Mouse (Mus musculus): Measurements from ENCODE around the gene Lrba.

Gene Lrba

DNA sequence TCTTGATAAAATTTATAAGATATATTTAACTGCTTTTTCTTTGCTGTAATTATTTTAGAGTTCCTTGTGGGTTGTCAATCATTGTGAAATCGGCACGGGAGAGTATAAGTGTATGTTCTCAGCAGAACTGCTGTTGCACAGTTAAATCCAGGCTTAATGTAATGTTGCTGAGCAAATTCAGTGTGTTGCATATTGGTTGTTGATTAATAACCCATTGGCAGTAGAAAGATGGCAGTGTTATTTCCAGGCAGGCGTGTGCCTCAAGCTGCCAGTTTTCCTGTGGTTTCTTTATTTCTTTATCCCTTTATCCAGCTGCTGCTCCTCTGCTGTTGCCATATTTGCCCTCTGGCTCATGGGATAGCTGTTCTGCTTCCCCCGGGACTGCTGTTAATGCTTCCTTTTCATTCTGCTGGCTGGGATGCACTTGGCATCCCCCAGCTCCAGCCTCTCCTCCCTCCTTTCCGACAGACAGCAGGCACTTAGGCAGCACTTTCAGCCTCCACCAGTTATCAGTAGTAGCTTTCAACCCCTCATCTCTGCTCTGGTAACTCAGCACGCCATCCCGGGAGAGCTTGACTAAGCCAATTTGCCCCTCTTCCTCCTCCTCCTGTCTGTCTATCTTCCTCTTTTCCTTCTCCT, 463.2 kb downstream of the Lrba start:
- no peak for DNase-seq (ENCODE audit: low spot score)

DNA sequence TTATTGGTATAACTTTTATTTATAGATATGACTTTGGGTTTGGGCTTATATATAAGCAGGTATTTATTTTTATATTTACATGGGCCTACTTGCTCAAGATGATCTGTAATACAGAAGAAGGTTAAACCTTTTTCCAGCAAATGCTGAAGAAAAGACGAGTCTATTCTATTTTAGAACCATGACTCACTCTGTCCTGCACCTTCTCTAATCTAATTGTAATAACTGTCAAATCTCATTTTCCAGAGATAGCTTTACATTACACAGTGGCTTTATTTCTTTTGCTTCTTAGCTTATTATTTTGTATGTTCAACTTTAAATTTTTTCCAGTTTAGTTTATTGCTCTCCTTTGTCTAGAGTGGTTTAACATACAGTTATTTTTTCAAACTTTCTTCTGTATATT, 464.0 kb downstream of the Lrba start:
- DNase-seq (ENCODE audit: low spot score), result no peak

DNA sequence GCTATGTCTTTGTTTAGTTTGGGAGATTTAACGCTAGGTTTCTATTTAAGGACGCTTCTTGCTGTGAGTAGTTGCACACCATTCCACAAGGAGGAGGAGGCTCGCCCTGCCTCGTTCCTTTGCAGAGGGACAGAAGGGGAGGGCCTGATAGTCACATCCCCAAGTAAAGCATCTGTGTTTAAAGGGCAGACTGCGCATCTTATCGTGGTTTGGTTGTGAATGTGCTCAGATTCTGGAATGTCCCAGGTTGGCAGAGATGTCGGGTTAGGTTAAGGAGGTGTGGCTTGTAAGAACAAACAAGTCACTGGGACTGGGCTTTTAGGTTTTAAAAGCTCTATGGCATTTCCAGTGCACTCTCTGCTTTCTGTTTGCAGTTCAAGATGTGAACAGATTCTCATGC, 464.8 kb downstream of the Lrba start:
- DNase-seq (ENCODE audit: low spot score), result no peak

DNA sequence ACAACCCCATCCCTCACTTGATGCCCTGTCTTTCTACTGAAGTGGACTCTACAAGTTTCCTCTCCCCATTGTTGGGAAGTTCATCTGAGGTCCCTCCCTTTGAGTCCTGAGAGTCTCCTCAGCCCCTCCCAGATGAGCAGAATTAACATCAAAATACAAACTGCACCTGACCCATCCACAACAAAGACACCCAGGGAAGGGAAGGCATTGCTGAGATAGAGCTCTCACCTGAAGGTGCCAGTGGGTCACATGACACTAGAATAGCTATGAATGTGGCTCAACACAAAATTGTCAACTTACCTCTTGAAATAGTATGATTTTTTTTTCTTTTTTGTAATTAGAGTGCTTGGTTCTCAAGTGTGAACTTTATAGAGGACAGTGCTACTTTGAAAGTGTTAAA, 468.3 kb downstream of the Lrba start:
- no peak for DNase-seq (ENCODE audit: low spot score)

DNA sequence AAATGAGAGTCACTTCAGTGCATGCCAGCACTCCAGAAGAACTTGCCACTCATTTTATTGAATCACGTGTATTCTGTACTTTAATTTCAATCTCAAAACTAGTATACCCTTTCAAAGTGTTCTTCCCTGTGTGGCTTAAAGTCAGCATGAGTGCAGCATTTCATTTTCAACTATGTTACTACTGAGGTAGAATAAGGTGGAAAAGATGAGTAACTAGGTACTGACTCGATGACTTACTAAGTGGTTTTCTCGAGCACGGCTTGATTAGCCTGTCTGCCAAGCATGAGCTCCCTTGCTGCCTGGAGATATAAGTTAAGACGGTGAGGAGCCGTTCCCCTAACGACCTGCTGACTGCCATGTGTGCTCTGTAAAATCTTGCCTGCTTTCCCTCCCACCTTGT, 469.1 kb downstream of the Lrba start:
- DNase-seq (ENCODE audit: low spot score), result no peak

DNA sequence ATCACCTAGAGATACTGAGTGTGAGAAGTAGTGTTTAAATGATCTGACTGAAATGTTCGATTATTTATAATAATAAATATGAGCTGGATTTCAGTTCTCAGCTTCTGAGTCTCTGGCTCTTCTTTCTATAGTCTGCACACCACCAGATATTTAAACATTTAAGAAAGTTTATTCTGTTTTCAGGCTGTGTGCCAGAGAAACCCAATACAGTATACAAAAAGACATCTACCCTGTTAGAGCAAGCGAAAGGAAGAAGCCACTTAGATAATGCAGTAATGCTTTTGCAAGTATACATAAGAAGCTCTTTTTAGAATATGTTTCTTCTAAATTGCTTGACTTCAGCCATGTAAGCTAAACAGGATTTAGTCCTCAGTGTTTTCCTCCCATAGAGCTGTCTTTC, 474.5 kb downstream of the Lrba start:
- no peak for DNase-seq (ENCODE audit: low spot score)

DNA sequence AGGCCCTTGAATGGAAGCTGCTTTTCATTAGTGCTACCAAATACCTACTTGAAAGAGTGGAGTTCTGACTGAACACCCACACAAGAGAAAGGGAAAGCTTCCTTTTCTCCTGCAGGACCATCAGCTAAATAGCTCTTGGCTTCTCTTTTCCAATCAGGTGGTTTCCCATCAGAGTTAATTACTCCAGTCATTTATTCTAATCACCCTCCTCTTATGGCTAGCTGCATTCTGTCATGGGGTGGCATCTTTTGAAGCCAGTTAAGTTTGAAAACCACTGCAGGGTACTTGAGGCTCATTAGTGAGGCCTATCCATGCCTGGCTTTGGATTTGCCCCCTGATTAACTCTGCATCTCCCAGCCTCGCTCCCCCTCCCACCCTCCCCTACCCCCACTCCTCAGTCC, 476.7 kb downstream of the Lrba start:
- DNase-seq (ENCODE audit: low spot score), result no peak

DNA sequence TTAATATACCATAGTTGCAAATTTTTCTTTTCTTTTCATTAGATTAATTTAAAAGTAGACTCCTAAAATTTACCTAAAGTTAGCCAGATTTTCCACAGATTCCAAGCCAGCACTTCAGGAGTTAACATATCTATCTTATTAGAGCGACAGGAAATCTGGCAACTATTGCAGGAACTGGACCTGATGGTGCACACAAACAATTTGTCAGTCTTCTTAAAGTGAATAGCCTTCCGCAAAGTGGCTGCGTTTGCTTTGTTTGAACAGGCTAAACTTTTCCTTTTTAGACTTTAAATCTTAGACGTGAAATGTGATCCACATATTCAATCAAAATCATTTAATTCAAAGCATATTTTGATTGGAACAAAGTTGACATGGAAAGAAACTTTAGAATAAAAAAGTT, 485.0 kb downstream of the Lrba start:
- DNase-seq (ENCODE audit: low spot score), result no peak

DNA sequence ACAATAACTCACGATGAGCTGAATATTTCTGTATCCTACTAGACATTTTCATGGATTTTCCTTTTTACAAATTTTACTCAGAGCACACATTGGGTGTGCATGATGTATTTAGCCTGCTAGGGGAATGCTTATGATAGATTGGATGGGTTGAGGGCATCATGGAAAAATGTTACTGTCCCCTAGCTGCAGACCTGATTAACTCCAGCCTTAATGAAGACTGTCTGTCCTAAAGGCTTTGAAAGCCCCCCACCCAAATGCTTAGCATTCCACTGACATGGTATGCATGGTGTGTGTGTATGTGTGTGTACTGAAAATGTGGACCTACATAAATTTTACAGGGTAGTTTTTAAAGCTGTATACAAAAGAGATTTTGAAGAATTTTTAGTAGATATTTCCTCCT, 487.1 kb downstream of the Lrba start:
- DNase-seq (ENCODE audit: low spot score), result no peak

DNA sequence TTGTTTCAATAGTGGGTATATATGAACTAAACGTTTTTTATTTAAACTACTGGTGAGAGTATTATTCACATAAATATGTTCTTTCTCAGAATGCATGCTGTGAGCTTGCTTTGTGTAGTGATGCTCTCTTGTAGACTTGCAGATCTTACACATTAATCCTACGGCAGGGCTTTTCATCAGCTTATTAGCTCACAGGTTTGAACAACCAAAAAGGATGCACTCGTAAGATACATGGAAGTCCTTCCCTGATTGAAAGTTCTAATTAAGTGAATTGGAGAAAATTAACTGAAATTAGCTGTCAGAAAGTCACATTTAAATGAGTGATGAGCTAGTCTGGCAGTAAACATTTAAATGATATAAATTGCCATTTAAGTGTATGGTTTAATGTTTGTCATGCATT, 488.3 kb downstream of the Lrba start:
- DNase-seq (ENCODE audit: low spot score), result no peak

DNA sequence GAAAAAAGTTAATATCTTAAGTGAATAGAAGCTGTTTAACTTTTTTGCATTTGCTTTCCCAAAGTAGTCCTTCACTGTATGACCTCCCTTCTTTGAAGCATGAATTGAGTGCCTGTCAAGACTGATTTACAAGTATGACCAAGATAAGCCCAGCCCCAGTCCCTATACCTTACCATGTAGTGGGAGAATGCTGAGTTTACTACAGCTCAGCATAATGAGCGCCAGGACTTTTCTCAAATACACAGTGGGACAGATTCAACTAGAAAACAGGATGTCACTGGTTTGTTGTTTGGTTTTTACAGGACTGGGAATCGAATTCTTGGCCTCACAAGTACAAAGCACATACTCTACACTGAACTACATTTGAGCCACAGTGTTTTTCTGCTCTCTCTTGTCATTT, 490.0 kb downstream of the Lrba start:
- no peak for DNase-seq (ENCODE audit: low spot score)

DNA sequence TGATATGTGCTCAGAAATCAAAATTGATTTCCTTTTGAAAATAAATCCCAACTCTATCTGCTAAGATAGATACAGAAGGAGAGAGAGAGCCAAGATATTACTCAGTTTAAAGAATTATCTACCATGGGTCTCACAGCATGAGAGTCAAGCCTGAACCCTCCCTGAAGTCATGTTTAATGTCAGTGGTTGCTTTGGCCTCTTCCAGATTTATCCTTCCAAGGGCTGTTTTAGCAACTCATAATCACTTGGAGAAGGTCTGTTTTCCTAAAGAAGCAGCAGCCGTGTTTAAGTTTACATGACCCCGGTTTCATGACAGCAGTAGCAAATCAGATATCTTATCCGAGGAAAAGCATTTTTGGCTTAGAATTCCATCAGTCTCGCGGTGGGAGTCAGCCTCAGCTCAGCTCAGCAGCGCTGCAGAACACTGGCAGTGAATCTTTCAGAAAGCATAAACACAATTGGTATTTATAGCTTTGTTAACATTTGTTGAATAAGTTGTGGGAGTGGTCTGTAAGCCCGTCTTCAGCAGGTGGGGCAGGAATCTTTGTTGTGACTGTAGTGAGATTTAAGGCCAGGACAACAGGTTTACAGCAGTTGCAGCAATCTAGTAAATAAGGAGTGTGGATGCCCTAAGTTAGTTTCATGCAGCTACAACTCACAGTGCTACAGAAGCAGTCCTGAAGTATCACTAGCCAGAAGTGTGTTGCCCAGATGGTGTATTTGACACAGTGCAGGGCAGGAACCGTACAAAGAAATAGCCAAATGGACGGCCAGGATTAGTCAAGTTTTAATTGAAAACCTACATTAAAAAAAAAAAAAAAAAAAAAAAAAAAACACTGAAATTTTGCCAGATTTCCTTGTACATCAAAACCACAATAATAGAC, 499.2 kb downstream of the Lrba start:
- DNase-seq (ENCODE audit: low spot score), result no peak

DNA sequence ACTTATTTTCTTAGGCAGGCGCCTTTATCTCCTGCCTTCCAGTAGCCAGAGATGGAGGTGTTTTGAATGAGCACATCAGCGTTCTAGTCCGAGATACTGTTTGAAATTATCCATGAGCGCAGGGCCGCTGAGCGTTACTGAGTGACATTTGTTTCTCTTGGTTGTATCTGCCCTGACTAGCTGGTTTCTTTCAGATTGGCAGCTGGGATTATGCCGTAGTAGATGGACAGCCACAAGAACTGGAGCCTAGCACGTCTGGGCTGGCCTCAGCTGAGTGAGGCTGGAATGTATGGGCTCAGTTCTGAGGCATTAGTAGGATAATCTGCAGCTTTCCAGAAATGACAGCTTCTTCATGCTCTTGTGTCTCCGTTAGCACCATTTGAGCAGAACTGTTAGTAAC, 500.6 kb downstream of the Lrba start:
- DNase-seq (ENCODE audit: low spot score), result no peak

DNA sequence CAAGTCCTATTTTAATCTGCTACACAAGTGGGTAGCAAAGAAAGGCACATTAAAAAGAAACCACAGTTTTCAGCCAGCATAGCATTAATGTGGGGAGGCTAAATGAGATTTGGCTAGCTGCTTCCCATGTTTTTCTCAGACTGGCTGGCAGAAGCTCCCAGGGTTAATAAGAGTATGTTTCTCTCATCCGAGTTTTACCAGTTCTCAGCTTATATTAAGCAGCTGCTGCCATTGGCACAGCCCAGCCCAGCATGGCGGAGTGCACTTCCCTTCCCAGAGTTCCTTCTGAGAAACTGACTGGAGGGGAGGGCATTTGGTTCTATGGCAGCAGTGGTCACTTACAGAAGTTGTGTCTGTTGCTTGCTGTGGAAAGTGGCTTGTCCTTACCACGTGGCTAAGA, 514.4 kb downstream of the Lrba start:
- DNase-seq (ENCODE audit: low spot score), result no peak

DNA sequence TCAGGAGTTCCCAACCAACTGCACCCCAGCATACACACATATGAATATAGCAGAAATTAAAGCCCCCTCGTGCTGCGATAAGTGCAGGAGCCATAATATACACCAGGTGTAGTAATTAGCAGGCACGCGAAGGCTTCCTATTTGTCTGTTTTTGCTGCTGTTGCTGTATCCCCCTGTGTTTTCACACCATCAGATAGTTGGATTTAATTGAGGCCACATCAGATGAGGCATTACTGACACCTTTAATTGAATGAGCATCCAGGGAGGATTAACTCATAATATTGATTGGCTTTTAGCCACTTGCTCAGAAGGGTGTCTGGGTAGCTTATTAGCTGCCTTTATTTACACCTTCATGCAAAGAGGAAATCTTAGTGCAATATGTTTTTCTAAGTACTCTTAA, 515.3 kb downstream of the Lrba start:
- no peak for DNase-seq (ENCODE audit: low spot score)

DNA sequence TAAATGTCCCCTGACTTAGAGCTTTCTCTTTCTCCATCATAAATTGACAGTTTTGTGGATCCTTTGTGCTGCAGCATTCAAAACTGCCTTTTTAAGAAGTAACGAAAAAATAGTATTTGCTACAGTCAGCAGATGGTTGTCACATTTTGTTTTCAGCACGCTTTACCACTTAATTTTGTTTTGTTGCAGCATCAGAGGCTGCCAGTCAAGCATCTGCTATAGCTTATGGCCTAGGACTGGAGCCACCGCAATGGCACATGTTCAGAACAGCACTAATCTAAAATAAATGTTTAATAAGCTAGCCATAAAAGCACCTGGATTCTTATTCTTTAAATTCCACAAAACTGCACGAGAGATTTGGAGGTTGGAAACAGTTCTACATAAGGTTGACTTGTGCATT, 520.9 kb downstream of the Lrba start:
- no peak for DNase-seq (ENCODE audit: low spot score)

DNA sequence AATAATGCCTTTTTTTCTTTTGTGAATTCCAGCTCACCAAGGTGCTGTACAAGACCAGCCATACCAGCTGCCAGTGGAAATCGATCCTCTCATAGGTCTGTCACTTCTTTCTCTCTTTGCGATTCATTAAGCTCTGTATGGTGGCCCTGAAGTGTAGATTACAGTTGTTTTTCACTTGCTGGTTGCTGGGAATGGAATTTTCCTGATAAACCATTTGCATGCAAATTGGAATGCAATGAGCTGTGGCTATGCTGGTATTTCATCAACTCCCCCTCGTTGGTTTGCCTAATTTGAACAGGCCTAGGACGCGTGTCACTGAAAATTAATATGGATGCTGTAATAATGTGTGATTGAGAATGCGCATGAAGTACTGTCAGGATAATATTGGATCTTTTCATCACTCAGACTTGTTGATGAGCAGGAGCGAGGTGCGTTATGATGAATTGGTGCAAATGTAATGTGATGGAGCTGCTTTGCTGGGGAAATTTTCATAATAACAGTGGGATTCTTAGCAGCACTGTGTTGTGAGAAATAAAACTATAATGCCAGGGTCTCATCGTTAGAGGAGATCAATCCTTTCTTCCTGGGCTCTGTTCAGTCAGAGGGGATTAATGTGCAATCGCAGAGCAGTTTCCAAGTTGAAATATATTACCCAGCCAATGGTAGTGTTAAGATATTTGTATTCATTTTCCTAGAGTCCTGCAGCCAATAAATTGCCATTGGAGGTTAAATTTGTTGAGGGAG, 521.5 kb downstream of the Lrba start:
- no peak for DNase-seq (ENCODE audit: low spot score)

DNA sequence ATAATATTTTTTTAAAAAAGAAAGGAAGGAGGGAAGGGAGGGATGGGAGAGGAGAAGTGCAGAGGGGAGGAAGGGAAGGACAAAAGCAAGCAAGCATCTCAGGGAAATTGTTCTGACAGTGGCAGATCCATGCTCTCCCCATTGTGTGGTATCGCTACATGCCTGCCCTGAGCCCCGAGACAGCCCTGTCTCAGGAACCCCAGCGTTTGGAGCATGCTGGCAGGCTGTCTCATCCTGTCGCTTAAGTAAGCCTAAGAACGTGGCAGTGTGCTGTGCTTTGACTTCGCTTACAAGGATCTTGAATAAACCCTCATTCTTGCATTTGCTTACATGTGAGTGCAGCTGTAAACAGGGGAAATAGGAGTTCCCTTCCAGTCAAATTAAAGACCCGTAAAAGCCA, 526.2 kb downstream of the Lrba start:
- DNase-seq (ENCODE audit: low spot score), result no peak

DNA sequence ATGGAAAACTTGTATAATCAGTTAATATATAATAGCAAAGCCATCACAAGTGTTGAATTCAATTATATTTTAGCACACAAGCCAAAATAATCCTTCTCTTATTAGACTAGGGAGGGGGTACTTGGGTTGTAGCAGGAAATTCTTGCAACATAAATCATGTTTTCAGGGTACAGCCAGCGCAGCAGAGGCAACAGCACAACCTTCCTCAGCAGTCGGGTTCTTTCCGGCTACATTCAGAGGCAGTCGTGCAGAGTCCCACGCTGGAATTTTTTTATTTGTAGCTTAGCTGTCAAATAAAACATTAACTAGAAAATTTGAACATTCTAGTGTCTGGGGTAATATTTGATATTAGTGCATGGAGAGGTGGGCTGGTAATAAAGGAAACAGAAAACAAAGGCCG, 529.7 kb downstream of the Lrba start:
- DNase-seq (ENCODE audit: low spot score), result no peak

DNA sequence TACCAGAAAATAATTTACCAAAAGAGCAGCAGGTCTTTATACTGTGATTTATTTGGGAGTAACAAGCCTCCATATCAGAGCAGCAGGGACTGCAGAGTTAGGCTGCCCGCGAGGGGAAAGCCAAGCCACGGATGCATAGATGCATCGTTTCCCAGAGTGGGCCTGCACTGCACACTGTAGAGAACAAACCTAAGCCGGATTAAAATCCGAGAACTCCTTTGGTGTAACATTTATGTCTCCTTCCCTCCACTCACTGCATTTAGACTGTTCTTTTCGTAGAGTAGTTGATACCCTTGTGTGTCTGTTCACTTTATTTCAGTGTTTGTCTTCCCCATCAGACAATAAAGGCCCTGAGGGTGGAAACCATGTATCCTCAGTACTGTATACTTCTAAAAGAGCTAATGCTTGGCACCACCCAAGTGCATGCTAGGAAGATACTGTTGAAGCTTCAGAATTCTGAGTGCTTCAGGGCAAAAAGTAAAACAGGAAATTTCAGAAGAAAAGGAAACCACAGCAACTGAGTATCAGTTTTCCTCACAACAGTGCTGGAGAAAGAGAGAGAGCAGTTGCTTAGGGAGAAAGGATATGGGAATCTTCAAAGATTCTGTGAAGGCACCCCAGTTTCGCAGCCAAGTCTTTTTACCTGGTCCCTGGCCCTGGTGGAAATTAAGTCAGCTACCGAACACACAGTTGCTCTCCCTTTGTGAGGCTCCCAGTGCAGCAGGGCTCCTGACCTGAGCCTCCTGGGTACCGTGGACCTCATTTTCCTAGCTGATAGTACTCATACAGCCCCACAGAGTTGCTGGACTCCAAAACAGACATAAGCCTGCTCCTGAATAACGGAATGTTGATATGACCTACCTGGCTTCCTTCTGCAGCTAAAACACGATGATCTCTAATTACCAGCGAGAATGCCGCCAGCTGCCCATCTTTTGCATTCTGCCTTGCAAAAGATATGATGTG, 530.4 kb downstream of the Lrba start:
- DNase-seq (ENCODE audit: low spot score), result no peak

DNA sequence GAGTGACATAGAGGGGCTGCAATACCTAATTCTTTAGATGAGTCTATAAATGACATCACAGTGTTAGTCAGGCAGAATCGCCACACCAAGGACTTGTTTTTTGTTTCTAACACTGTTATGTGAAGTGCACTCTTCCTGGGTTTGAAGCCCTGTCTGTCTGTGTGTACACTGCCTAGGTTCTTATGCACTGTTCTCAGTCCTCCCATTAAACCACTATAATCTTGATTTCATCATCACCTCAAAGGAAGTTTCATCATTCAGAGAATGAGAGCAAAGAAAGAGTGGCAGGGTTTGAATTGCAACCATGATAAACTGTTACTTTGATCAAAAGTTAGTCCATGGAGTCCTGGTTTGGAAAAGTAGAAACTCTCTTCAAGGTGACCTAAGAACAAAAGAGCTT, 532.1 kb downstream of the Lrba start:
- no peak for DNase-seq (ENCODE audit: low spot score)

DNA sequence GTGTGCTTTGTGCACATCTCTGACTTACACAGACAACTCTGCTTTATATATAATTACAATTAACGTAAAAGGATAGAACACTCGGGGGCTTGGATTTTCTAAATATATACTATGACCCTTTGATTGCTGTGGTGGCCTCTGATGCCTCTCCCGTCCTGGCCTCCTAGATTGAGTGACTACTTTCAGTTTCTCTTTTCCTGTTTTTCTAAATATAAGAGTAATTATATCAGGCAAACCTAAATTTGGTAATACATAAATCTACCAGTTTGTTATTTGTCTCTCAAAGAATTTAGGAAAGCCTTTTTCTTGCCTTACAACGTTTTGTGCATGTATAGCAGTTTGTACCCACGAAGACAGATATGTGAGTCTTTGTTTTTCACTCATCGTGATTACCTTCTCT, 534.2 kb downstream of the Lrba start:
- no peak for DNase-seq (ENCODE audit: low spot score)
